Mouse (Mus musculus) CH12.LX (cell line): ENCODE results near the gene Pknox2. TPM values are rescaled to one million over a fixed set of nuclear protein-coding genes. Genes with fewer than 3 reads are reported as not detected.

Experiments used
- DNase-seq: peaks from one replicate; pipeline ENCODE4 v3.0.0-alpha.2; 2013; ENCODE audit errors: extremely low read depth
- H3K27ac ChIP-seq: 2 replicates; pipeline ENCODE4 v1.5.1; 2012; ENCODE audit warnings: low read depth, mild to moderate bottlenecking, control low read depth, moderate library complexity; ENCODE audit not compliant: insufficient read depth
- H3K27me3 ChIP-seq: replicated peaks from 2 replicates; pipeline ENCODE3; 2012; ENCODE audit warnings: inconsistent platforms
- H3K36me3 ChIP-seq, 2 experiments: replicated peaks in 1 of 2; 2 replicates each; pipeline versions ENCODE3 to v1.6.1; 2012; ENCODE audit warnings: inconsistent platforms in 1 of 2, low read length in 1 of 2, mild to moderate bottlenecking in 1 of 2, mixed read lengths in 1 of 2, moderate library complexity in 1 of 2; ENCODE audit not compliant: control insufficient read depth in 1 of 2, insufficient read depth in 1 of 2
- H3K4me1 ChIP-seq, 2 experiments: 2 replicates each; pipeline ENCODE4 v1.6.1; 2012; ENCODE audit warnings: inconsistent platforms in 1 of 2, moderate library complexity in 1 of 2; ENCODE audit not compliant: insufficient read depth in 2 of 2, control insufficient read depth in 1 of 2
- H3K4me2 ChIP-seq: 2 replicates; pipeline ENCODE4 v1.6.1; 2012; ENCODE audit warnings: low read depth, mild to moderate bottlenecking, control low read depth; ENCODE audit not compliant: poor library complexity, insufficient read depth, severe bottlenecking
- H3K4me3 ChIP-seq, 3 experiments: fragments of 150-350 bp in 1 of 3; sonication (generic) in 1 of 3; replicated peaks in 1 of 3; 2 replicates each; pipeline versions ENCODE3 to v1.5.1; 2011 to 2012; ENCODE audit warnings: low read depth in 2 of 3, low read length in 2 of 3, mild to moderate bottlenecking in 2 of 3, moderate library complexity in 2 of 3, control low read depth in 1 of 3, improper control_type of control experiment in 1 of 3, inconsistent platforms in 1 of 3, mixed read lengths in 1 of 3; ENCODE audit not compliant: poor library complexity in 1 of 3
- H3K79me2 ChIP-seq: replicated peaks from 2 replicates; pipeline ENCODE4 v1.6.1; 2012; ENCODE audit warnings: mild to moderate bottlenecking, moderate library complexity; ENCODE audit not compliant: control insufficient read depth, poor library complexity, insufficient read depth, severe bottlenecking; ENCODE audit errors: extremely low read depth
- H3K9ac ChIP-seq: 2 replicates; pipeline ENCODE4 v1.6.1; 2012; ENCODE audit warnings: low read depth, mild to moderate bottlenecking, control low read depth, moderate library complexity; ENCODE audit not compliant: insufficient read depth
- H3K9me3 ChIP-seq: replicated peaks from 2 replicates; pipeline ENCODE3; 2012; ENCODE audit warnings: low read length, inconsistent platforms, mixed read lengths
- BHLHE40 ChIP-seq: IDR thresholded peaks from 2 replicates; pipeline ENCODE4 v1.6.1; 2011; ENCODE audit warnings: mild to moderate bottlenecking, low read depth, low read length, improper control_type of control experiment
- CHD2 ChIP-seq: IDR thresholded peaks from 2 replicates; pipeline ENCODE4 v1.6.1; 2011; ENCODE audit warnings: low read length, improper control_type of control experiment
- CTCF ChIP-seq, 2 experiments: IDR thresholded peaks in 1 of 2; conservative IDR thresholded peaks in 1 of 2; 2 replicates each; pipeline ENCODE4 v1.5.1; 2011 to 2012; ENCODE audit warnings: low read depth in 2 of 2, low read length in 2 of 2, improper control_type of control experiment in 1 of 2, inconsistent platforms in 1 of 2, mild to moderate bottlenecking in 1 of 2, moderate library complexity in 1 of 2
- ELF1 ChIP-seq: IDR thresholded peaks from 2 replicates; pipeline ENCODE4 v1.6.1; 2014; ENCODE audit warnings: low read depth, mild to moderate bottlenecking, inconsistent platforms, low read length, improper control_type of control experiment
- EP300 ChIP-seq: IDR thresholded peaks from 2 replicates; pipeline ENCODE4 v1.6.1; 2011; ENCODE audit warnings: low read length, improper control_type of control experiment
- JUND ChIP-seq: conservative IDR thresholded peaks from 2 replicates; pipeline ENCODE4 v1.6.1; 2011; ENCODE audit warnings: low read depth, low read length, improper control_type of control experiment
- MAFK ChIP-seq: IDR thresholded peaks from 2 replicates; pipeline ENCODE4 v1.6.1; 2011; ENCODE audit warnings: low read length, improper control_type of control experiment; ENCODE audit not compliant: insufficient replicate concordance
- MAX ChIP-seq: IDR thresholded peaks from 2 replicates; pipeline ENCODE4 v1.6.1; 2011; ENCODE audit warnings: low read length, improper control_type of control experiment
- MAZ ChIP-seq: IDR thresholded peaks from 2 replicates; pipeline ENCODE4 v1.6.1; 2012; ENCODE audit warnings: low read depth, mild to moderate bottlenecking, inconsistent platforms, low read length, improper control_type of control experiment, moderate library complexity
- MXI1 ChIP-seq: IDR thresholded peaks from 2 replicates; pipeline ENCODE4 v1.6.1; 2011; ENCODE audit warnings: mild to moderate bottlenecking, low read depth, low read length, improper control_type of control experiment
- MYC ChIP-seq: IDR thresholded peaks from 2 replicates; pipeline ENCODE4 v1.6.1; 2011; ENCODE audit warnings: low read depth, mild to moderate bottlenecking, improper control_type of control experiment, low read length
- NELFE ChIP-seq: IDR thresholded peaks from 2 replicates; pipeline ENCODE4 v1.6.1; 2011; ENCODE audit warnings: low read depth, low read length, improper control_type of control experiment
- POLR2A ChIP-seq: IDR thresholded peaks from 2 replicates; pipeline ENCODE4 v1.6.1; 2011; ENCODE audit warnings: low read depth, mild to moderate bottlenecking, improper control_type of control experiment, low read length
- RCOR1 ChIP-seq: conservative IDR thresholded peaks from 2 replicates; pipeline ENCODE4 v1.6.1; 2012; ENCODE audit warnings: low read depth, mild to moderate bottlenecking, inconsistent platforms, low read length, improper control_type of control experiment
- UBTF ChIP-seq: IDR thresholded peaks from 2 replicates; pipeline ENCODE4 v1.6.1; 2012; ENCODE audit warnings: low read depth, mild to moderate bottlenecking, inconsistent platforms, low read length, improper control_type of control experiment, moderate library complexity
- USF1 ChIP-seq: IDR thresholded peaks from 2 replicates; pipeline ENCODE4 v1.6.1; 2014; ENCODE audit warnings: low read depth, mild to moderate bottlenecking, inconsistent platforms, low read length, improper control_type of control experiment
- ZC3H11A ChIP-seq: IDR thresholded peaks from 2 replicates; pipeline ENCODE4 v1.6.1; 2012; ENCODE audit warnings: low read depth, mild to moderate bottlenecking, inconsistent platforms, low read length, improper control_type of control experiment
- ZKSCAN1 ChIP-seq: IDR thresholded peaks from 2 replicates; pipeline ENCODE4 v1.6.1; 2012; ENCODE audit warnings: low read depth, inconsistent platforms, low read length, improper control_type of control experiment, borderline replicate concordance
- ZNF384 ChIP-seq: IDR thresholded peaks from 2 replicates; pipeline ENCODE4 v1.6.1; 2012; ENCODE audit warnings: low read depth, low read length, improper control_type of control experiment, inconsistent platforms
- dilution Hi-C: fragments of 300-500 bp; cut with MboI; formaldehyde crosslinking; loops from 2 replicates; pipeline ENCODE4 v1.14.3; 2020; ENCODE audit warnings: low sequenced_read_pairs; ENCODE audit not compliant: extremely low pct_unique_long_range_greater_than_20kb, extremely low pct_ligation_motif_present
- in situ Hi-C: fragments of 300-500 bp; cut with MboI; formaldehyde crosslinking; loops from 3 replicates; pipeline ENCODE4 v1.14.3; 2019; ENCODE audit warnings: low sequenced_read_pairs, low pct_ligation_motif_present, low pct_unique_long_range_greater_than_20kb, mixed read lengths
- polyA plus RNA-seq: library from polyadenylated mRNA; unstranded; fragments of >175 nt; gene quantifications from 2 replicates; pipeline ENCODE4 v1.2.1, GENCODE M21; 2012; ENCODE audit warnings: low read depth; ENCODE audit not compliant: insufficient read length
- total RNA-seq, 2 experiments: library from RNA; depleted of rRNA; stranded (reverse); fragments of 300-350 nt in 1 of 2; fragments of >200 nt in 1 of 2; gene quantifications; 2 replicates each; pipeline ENCODE4 v1.2.3; 2012 to 2014

Gene Pknox2
- total and polyA plus RNA-seq, 3 experiments, result 0.08 to 0.11 TPM; not detected in 1

DNA sequence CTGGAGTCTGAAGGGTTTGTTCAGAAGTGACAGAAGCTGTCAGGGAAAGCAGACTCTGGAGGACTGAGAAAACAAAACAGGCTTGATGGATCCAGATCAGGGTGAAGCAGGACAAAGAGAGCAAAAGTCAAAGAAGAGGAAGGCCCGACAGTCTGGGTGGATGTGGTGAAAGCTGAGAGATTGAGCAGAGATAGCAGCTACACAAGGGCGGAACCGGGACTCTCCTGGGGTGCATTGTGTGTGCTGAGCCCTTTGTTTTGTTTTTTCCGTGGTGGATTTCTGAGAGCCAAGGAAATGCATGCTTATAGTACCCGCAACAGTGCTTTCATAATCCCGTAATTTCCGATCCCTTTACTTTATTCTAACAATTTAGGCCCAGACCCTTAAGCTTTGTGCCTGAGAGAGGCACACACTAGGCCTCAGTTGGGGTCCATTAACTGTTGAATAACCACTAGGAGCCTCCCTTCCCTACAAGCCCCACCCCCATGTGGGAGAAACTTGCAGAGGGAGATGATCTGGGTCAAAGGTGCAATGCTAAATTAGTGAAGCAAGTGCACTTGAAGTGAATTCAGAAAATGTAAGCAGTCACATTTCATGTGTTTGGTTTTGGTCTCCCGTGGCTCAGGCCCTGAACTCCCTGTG, 289.6 kb downstream of the Pknox2 start:
- dilution Hi-C loops, result no loop called here
- H3K4me1 ChIP-seq, result no peaks in the 10 kb centered on the region
- H3K4me2 ChIP-seq, result no peak overlapping the region
- no peak overlapping the region for H3K9ac ChIP-seq
- no peak overlapping the region for H3K4me3 ChIP-seq
- H3K36me3 ChIP-seq, result no peaks in the 10 kb centered on the region
- H3K27me3 ChIP-seq, result peaks cover 6% of the 10 kb centered on the region
- in situ Hi-C loops, result no loop called here
- H3K27ac ChIP-seq, result no peak overlapping the region
- H3K9me3 ChIP-seq, result no peaks in the 10 kb centered on the region
- DNase-seq, result no peak
- H3K79me2 ChIP-seq, result no peaks in the 10 kb centered on the region
- TF ChIP-seq MAZ (no peak), ZKSCAN1 (no peak), CTCF (conservative IDR thresholded peaks at IDR 0.05 in 1 of 2, IDR thresholded peaks at IDR 0.05 in 1 of 2; ENCODE audit: low read depth in 2 of 2, low read length in 2 of 2) (no peak), ZC3H11A (no peak), MAFK (no peak), UBTF (no peak), MAX (no peak), USF1 (no peak), ELF1 (no peak), NELFE (no peak)

DNA sequence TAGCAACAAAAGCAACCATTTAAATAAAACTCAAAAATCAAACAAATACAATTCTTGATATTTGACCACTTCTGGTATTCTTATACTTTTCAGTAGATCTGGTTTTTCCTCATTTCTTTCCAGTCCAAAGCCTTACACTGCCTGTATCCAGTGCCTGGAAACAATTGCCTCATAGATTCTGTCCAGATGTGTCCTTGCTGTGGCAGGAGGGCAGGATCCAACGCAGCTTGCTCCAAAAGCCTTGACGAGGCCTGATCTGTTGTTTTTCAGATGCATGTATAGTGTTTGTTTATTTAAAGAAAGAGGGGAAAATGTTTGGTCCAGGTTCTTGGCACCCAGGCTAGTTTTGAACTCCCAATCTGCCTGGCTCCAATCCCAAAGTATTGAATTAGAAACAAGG, 290.9 kb downstream of the Pknox2 start:
- H3K9me3 ChIP-seq, result no peaks in the 10 kb centered on the region
- H3K4me2 ChIP-seq, result no peak overlapping the region
- no peaks in the 10 kb centered on the region for H3K36me3 ChIP-seq
- peaks cover 3% of the 10 kb centered on the region for H3K27me3 ChIP-seq
- no peak for DNase-seq
- H3K4me1 ChIP-seq, result no peaks in the 10 kb centered on the region
- H3K4me3 ChIP-seq, result no peak overlapping the region
- TF ChIP-seq RCOR1, result no peak
- no peak for TF ChIP-seq UBTF
- no peak for TF ChIP-seq CTCF (conservative IDR thresholded peaks at IDR 0.05 in 1 of 2, IDR thresholded peaks at IDR 0.05 in 1 of 2; ENCODE audit: low read depth in 2 of 2, low read length in 2 of 2)
- TF ChIP-seq EP300, result no peak
- no peak for TF ChIP-seq MYC
- TF ChIP-seq CHD2, result no peak
- TF ChIP-seq ZC3H11A, result no peak
- TF ChIP-seq ZKSCAN1, result no peak
- no peak for TF ChIP-seq BHLHE40
- TF ChIP-seq ZNF384, result no peak
- TF ChIP-seq POLR2A, result no peak
- TF ChIP-seq JUND, result no peak
- TF ChIP-seq MXI1, result no peak
- no peak for TF ChIP-seq MAX
- no peak overlapping the region for H3K27ac ChIP-seq
- dilution Hi-C loops, result no loop called here
- no peaks in the 10 kb centered on the region for H3K79me2 ChIP-seq
- H3K9ac ChIP-seq, result no peak overlapping the region
- in situ Hi-C loops, result no loop called here
